Mouse (Mus musculus) kidney, adult 11 months (tissue): ENCODE data around the gene Sema5b.
"Not testable (repeated sequence)": the region's sequence is repeated elsewhere in the genome, so short reads cannot be mapped to it uniquely, and the experiment has no call there.

Experiments
- DNase-seq: peaks from one replicate; pipeline ENCODE4 v3.0.0; 2022

Sema5b gene

GRCm38 (mm10) chr16:35555596-35556482, 14.9 kb downstream of the Sema5b start:
- peak; percentile 17 for DNase-seq

DNA sequence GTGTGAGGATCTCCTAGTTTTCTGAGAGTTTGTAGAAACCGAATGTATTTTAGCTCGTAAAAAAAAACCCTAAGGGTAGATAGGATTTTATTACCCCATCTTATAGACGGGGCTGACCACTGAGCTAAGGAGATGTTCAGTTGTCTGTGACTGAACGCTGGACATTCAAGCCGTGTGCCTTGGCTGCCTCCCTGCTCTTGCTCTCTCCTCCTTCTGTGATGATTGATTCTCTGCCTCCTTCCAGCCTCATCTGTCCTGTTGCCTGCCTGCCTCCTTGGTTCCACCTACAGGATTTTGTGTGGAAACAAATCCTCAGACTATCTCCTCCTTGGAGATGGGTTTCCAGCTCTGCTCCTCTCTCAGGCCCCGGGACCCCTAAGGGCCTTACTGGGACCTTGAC, 16.1 kb downstream of the Sema5b start:
- no peak for DNase-seq

GRCm38 (mm10) chr16:35561541-35561940, 20.6 kb downstream of the Sema5b start:
- DNase-seq = no peak

DNA sequence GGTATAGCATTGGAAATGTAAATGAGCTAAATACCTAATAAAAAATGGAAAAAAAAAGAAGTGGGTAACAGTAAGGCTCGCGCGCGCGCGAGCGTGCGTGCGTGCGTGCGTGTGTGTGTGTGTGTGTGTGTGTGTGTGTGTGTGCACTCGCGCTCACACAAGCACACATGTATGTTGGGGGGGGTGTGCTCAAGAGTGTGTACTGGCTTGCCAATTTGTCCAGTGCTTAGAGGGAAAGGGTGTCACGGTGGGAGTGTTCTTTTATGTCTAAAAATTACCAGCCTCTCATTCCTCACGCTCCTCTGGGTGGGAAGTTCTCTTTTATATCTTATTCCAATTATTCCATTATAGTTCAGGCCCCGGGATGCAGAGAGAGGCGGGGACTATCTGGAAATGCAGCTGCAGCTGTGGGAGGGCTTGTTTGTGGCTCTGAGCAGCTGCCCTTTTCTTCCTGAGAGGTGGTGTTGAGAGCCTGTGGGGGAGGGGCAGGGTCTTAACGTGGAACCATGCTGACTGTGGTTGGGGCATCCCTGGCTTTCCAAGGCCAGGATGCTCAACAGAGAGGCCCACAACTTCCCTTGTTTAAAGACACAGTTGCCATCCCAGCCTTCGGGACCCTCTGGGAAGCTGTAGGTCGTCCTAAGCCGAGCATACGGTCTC, 23.4 kb downstream of the Sema5b start:
- no peak for DNase-seq

GRCm38 (mm10) chr16:35565601-35566000, 24.7 kb downstream of the Sema5b start:
- not testable (repeated sequence) for DNase-seq

GRCm38 (mm10) chr16:35568225-35568880, 27.4 kb downstream of the Sema5b start:
- DNase-seq = no peak

DNA sequence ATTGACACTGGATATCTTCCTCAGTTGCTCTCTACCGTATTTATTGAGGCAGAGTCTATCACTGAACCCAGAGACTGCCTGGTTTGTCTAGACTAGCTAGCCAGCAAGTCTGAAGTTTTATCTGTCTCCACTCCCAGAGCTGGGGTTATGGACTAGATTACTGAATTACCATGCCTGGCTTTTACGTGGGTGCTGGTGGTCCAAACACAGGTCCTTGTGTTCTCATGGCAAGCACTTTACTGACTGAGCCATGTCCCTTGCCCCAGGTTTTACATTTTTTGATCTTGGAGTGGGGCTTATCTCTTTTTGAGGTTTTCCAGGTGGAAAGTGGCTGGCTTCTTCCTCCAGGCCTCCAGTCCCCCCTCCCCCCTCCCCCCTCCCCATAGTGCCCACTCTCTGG, 28.4 kb downstream of the Sema5b start:
- no peak for DNase-seq

GRCm38 (mm10) chr16:35569758-35570157, 28.8 kb downstream of the Sema5b start:
- no peak for DNase-seq

DNA sequence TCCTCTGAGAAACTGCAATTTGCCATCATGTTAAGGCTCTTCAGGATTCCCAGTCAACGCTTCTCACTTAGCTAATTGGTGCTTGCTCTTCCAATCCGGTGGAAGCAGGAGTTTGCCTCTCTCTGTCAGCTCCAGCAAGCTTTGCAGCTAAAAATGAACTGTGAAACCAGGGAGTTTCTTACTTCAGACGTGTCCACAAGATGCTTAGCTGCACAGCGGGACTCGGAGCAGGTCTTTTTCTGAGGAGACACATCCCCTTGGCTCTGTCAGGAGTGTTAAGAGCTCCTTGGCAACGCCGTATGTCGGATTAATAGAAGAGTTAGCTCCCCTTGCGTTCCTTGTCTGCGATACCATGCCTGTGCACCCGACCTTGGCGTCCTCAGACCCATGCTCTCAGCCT, 29.7 kb downstream of the Sema5b start:
- DNase-seq = no peak

- no peak for DNase-seq
These were observed 32.6 kb downstream of the Sema5b start for GRCm38 (mm10) chr16:35573586-35573985.

GRCm38 (mm10) chr16:35577181-35577941, 36.4 kb downstream of the Sema5b start:
- no peak for DNase-seq

GRCm38 (mm10) chr16:35581299-35581698, 40.4 kb downstream of the Sema5b start:
- no peak for DNase-seq

DNA sequence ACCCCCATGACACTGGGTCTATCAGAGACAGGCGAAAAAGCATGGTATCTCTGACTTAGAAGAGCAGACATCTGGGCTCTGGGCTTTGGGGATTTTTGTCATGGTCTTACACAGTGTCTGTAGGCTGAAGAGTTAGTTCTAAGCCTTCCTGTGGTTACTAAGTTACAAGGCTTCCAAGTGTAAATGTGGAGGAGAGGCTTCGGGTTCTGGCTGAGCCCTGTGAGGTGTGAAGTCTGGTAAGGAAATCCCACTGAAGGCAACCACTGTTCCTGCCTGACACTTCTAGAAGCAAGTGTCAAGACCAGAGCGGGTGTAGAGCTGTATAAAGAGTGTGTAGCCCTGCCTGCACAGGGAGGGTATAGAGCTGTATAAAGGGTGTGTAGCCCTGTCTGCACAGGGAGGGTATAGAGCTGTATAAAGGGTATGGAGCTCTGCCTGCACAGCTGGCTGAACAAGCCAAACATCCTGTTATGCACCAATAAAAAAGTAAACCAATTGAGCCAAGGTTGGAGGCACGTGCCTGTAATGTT, 42.7 kb downstream of the Sema5b start:
- no peak for DNase-seq

GRCm38 (mm10) chr16:35585126-35585694, 44.3 kb downstream of the Sema5b start:
- DNase-seq = no peak

GRCm38 (mm10) chr16:35587046-35587779, 46.3 kb downstream of the Sema5b start:
- DNase-seq = no peak

DNA sequence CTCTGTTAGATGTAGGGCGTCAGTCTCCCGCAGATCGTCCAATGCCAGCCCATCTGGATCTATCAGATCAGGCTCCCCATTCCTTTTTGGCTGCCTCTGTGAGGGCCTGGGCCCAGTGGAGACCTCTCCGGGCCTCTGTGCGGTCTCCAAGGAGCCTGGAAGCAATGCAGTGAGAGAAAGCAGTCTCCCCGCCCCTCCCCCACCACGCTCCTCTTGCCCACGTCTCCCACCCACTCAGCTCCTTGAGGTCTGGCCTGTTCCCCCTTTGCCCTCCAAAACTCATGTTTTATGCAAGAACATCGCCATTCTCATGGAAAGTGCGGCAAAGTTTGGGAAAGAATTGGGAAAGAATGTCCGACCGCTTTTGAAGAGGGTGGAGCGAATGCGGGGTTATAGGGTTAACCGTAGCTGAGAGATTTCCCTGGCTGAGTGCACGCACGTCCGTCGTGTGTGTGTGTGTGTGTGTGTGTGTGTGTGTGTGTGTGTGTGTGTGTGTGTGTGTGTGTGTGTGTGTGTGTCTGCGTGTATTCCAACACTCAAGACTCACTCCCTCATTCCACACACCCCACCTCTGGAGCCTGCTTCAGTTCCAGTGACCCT, 47.0 kb downstream of the Sema5b start:
- DNase-seq = no peak

DNA sequence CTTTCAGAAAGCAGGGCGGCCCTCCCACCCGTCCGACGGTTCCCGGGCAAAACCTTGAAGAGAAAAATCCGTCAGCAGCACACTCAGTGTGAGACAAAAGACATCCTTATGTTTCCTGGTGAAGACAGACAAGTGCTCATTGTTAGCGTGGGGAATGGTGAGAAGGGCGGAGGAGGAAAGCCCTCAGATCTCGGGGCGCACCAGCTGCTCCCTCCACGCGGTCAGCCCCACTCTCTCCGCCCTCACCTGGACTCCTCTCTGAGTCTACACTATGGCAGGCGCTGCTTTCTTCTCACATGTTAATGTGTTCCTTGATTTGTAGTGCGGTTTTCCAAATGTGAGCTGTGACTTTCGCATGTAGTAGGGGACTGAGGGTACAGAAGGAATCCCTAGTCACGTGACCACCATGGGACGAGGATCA, 47.8 kb downstream of the Sema5b start:
- no peak for DNase-seq

DNA sequence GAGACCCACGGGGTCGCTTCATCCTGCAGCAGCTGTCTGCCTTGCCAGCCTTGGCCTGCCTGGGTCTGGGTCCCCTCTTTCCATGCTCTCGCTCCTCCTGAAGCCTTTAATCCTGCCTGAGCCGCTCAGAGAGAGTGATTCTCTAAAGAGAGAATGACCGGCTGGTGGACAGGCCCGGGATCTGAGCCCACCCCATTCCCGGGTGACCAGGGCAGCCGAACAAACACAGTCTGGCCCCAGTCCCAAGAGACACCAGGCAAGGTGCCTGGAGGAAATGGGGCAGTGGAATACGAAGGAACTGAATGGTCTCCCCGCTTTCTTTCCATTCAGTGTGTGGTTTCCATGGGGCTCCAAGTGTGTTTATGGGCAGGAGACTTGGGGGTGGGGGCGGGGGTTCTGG, 50.8 kb downstream of the Sema5b start:
- DNase-seq = no peak

GRCm38 (mm10) chr16:35592274-35593065, 51.5 kb downstream of the Sema5b start:
- no peak for DNase-seq

DNA sequence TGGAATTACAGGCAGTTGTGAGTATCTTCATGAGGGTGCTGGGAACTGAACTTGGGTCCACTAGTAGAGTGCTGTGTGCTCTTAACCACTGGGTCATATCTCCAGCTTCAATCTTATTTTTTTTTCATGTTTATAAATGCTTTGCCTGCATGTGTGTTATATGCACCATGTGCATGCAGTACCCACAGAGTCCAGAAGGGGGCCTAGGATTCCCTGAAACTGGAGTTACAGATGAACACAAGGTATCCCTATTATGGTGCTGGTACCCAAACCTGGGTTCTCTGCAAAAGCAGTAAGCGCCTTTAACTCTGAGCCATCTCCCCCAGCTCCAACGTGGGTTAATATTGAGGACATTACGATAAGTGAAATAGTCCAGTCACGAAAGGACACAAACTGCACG, 52.5 kb downstream of the Sema5b start:
- DNase-seq = no peak
